Mouse (Mus musculus): ENCODE measurements around the gene Styx.

- no peak for TF ChIP-seq CTCF (IDR thresholded peaks at IDR 0.05; ENCODE audit: low read depth, low read length)
- no peak for TF ChIP-seq POLR2AphosphoS5 (IDR thresholded peaks at IDR 0.05; ENCODE audit: insufficient replicate concordance, low read depth, low read length)
- no peak for TF ChIP-seq GATA1 (IDR thresholded peaks at IDR 0.05; ENCODE audit: borderline replicate concordance, low read length)
- TF ChIP-seq TAL1 (conservative IDR thresholded peaks at IDR 0.05; ENCODE audit: low read depth, low read length) = no peak
These were observed 25.4 kb upstream of the Styx start for GRCm38 (mm10) chr14:45325471-45325870.

All from G1E (cell line).